Mouse (Mus musculus) cerebellum, adult 8-10 months (tissue): ENCODE data around the gene Ell3.

Source experiments
- DNase-seq: peaks from one replicate; pipeline ENCODE4 v3.0.0; 2022

Ell3 gene

DNA sequence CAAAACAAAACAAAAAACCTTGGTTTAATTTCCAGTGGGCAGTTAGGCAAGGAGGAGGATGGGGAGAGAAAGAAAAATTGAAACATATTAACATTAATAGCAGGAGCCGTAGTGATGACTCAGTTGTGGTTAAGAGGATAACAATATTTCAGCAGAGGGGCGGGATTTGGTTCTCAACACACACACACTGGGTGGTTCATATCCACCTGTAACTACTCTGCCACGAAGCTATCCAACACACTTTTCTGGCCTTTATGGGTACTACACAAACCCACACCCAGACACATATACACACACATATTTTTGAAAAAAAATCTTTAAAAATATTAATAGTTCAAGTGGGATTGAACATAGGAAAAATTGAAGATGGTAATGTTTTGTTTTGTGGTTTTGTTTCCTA is 2.9 kb upstream of the Ell3 start:
- DNase-seq = no peak

GRCm38 (mm10) chr2:121446506-121446905 is 2.4 kb upstream of the Ell3 start:
- no peak for DNase-seq

- DNase-seq = no peak
Measured at GRCm38 (mm10) chr2:121445117-121445516, 1.0 kb upstream of the Ell3 start.

DNA sequence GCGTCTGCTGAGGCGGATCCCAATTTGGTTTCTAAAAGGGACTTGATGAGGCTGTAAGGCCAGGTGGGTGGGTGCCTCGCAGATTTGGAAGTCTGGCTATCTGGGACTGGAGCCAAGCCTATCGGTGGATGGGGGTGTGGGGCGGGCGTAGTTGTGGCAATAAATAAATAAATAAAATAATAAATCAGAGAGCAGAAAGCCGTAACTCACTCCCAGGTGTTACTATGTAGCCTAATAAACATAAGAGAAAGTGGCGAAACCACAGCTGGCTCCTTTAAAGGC is 1.1 kb downstream of the Ell3 start:
- no peak for DNase-seq

GRCm38 (mm10) chr2:121442259-121443067 is 1.6 kb downstream of the Ell3 start:
- DNase-seq = peak; percentile 51

- DNase-seq = no peak
Measured at GRCm38 (mm10) chr2:121441800-121442199, 2.3 kb downstream of the Ell3 start.

DNA sequence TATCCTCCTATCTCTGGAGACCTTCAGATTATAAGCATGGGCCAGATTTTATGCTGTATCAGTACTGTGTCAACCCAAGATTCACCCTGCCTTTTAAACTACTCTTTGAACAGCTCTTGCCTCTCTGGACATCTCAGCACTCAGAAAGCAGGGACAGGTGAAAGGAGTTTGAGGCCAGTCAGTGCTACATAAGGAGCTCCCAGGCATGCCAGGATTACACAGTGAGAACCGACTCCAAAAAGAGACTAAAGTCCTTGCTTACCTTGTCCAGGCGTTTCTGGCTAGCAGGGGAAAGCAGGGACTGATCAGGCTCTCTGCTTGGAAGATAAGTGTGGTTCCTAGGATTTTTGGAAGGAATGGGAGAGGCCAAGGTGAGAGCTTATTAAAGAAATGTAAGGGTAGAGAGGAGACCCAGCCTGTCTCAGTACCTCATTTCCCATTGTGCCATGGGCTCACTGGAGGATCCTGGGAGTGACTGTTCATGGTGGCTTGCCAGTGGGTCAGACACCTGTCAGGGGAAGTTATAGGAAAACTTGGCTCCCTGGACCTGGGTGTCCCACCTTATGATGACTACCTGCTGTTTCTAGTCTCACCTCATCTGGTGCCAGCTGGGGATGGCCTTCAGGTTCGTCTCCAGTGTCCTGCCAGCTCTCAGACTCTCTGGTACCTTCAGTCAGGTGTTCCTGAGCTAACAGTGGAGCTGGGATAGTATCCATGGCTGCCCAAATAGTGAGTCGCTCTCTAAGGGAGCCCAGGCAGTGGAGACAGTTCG is 3.1 kb downstream of the Ell3 start:
- no peak for DNase-seq

DNA sequence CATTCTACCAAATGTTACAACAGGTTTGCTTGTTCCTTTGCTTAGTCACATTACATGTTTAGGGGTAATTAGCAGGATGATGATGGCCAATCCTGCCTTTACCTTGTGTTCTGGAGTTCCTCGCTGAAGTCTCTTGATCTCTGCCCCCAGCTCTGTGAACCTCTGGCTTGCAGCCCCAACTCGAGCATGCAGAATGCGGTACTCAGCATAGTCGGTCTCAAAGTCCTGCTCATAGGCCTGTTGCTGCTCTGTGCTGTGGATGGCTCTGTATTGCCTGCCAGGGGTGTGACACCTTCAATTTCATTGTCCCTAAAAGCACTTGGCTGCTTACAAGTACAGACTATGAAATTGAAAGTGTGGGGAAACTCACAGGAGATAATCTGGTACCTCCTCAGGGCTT is 4.3 kb downstream of the Ell3 start:
- no peak for DNase-seq

DNA sequence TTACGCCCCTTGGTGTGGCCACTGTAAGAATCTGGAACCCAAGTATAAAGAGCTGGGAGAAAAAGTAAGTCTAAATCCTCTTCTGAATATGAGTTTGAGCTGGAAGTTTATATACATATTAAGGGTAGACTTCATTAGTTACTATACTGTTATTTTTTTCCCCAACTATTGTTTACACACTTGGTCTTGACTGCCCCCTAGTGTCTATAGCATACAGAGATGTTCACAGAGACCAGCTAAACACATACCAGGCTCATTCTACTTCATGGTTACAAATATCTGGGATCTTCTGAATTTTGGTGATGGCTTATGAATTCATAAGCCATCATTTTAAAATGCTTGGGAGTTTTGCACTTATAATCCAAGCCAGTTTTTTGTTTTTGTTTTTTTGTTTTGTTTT is 9.2 kb downstream of the Ell3 start:
- no peak for DNase-seq

DNA sequence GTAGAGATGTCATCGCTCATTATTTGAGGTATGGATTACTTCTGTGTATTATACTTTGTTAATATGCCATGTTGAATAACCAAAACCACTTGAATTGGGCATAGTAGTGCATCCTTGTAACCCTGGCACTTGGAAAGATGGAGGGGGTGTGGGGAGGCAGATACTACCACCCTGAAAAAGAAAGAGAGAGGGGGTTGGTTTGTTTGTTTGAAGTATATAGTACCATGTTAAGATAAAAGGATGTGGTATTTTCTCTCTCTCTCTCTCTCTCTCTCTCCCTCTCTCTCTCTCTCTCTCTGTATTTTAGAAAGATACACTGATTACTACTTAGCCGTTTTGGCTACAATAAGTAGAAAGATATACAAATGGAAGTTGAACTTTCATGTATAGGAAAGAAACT is 18.2 kb downstream of the Ell3 start:
- DNase-seq = no peak

GRCm38 (mm10) chr2:121423166-121423565 is 20.9 kb downstream of the Ell3 start:
- no peak for DNase-seq

DNA sequence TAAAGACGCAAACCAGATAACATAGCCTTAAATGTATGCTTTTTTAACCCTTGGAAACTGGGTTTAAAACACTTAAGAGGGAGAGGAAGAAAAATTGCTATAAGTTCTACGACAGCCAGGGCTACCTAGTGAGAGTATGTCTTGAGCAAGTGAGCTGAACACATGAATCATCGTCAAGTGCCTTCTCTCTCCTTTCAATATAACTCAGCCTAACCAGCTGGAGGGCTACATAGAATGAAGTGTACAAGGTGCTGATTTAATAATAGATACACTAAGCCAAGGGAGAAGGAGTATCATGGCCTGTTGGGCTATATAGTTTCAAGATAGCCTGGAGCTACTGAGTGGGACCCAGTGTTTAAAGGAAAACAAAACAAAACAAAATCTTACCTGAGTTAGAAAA is 25.6 kb downstream of the Ell3 start:
- no peak for DNase-seq

DNA sequence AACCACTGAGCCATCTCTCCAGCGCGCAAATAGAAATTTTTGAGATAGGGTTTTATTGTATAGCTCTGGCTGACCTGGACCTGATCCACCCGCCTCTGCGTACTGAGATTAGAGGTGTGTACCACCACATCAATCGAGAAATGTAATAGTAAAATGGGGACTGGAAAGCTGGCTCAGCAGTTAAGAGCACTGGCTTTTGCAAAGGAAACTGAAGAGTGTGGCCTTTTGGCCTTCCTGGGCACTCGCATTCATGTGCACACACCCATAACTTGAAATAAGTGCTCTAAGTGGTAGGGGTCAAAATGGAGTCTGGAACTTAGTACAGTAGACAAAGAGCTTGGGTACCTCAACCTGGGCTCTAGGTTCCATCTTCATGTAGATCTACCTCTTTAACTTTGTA is 27.7 kb downstream of the Ell3 start:
- no peak for DNase-seq

- no peak for DNase-seq
Measured at GRCm38 (mm10) chr2:121415591-121415990, 28.5 kb downstream of the Ell3 start.

DNA sequence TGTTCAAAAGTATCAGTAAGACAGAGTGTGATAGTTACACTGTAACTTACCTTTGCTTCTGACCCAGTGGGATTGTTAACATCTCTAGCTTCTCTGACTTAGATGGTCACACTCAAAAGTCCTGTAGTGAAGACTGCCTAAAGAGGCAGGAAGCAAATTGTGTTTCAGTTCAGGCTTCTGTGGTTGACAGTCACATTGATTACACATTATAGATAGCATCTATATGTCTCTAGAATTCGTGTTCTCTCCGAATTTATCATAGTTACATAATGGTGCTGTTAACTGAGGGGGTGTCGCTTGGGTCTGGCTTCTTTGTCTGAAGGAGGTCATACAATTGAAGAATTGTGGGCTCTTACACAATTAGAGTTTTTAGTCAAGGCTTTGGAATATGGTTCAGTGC is 29.0 kb downstream of the Ell3 start:
- no peak for DNase-seq

- peak; percentile 22 for DNase-seq
Measured at GRCm38 (mm10) chr2:121414139-121414685, 29.9 kb downstream of the Ell3 start.

DNA sequence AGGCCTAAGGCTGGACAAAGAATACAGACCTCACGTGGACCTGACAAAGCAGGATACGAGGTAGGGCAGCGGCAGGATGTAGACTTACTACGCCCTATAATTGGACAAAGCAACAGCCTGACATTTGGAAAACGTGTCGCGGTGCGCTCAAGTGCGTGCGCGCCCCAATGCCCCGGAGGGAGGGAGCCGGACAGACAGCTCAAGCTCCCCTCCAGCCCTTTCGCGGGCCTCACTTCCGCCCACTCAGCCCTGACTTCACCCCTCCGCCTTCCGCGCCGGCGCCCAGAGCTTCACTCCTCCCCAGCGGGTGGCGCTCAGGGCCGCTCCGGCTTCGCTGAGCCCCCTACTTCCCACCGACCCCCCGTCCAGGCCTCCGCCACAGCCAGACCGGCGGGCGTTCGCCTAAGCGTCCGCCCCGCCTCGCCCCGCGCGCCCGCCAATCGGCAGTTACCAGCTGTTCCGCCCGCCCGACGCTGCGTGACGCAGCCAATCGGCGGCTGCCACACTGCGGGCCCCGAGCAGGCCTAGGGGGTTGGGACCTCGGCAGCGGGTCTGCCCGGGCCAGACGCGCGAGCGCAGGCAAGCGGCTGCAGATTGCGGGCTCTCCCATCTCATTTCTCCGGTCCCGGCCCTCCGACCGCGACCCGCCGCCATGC is 30.6 kb downstream of the Ell3 start, which contains the start of the genes Pdia3 and Catsper2:
Gene Pdia3 (plus strand): TSS at position 389 of the 656 bp plus-strand sequence.
Gene Catsper2 (minus strand): TSS at position 406 of the 656 bp plus-strand sequence.
- peak; percentile 93 for DNase-seq

DNA sequence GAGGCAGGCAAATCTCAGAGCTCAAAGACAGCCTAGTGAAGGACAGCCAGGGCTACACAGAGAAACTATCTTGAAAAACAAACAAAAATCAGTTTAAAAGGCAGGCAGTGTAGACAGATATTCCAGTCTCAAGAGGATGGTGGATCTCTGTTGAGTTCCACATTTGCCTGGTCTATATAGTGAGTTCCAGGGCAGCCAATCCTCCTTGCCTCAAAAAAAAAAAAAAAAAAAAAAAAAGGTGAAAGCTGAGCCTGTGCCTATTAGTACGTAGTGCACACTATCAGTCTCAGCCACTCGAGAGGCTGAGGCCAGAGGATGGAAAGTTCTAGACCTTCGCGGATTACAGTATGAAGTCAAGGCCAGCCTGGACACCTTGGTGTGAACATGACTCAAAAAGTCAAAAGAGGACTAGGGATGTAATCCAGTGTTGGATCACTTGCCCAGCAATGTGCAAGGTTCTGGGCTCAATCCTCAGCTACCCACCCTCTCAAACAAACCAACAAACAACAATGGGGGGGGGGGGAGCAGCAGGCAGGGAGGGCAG is 31.2 kb downstream of the Ell3 start:
- no peak for DNase-seq

DNA sequence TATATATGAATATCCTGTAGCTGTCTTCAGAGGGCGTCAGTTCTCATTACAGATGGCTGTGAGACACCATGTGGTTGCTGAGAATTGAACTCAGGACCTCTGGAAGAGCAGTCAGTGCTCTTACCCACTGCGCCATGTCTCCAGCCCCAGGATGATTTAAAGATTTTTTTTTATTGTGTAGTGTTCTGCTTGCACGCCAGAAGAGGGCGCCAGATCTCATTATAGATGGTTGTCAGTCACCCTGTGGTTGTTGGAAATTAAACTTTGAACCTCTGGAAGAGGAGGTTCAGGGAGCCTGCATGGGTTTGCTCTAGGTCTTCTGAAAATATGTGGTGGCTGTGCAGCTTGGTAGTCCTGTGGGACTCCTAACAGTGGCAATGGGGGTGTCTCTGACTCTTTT is 35.9 kb downstream of the Ell3 start:
- no peak for DNase-seq

DNA sequence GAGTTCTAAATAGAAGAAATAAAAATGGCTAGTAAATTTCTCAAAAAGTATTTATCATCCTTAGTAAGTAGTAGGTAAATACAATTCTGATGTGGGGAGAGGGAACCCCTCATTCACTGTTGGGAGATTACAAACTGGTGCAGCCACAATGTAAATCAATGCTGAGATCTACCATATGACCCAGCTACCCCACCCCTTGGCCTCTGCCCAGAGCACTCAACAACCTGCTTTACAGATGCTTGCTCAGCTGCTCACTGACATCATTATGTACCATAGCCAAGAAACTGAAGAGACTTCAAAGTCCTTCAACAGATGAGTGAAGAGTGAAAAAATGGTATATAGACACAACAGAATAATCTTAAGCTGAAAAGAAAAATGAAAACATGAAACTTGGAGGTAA is 40.8 kb downstream of the Ell3 start:
- no peak for DNase-seq

- peak; percentile 91 for DNase-seq
Measured at GRCm38 (mm10) chr2:121396624-121397023, 47.5 kb downstream of the Ell3 start.
